Mouse (Mus musculus) Patski (cell line): ENCODE measurements at regions not wholly inside any gene's neighbourhood (a gene's known extent, or its start where the extent isn't known, plus 50 kb on each side); places are given as distances from the start of the nearest gene placed in this dataset.

Source experiments
- ATAC-seq: fragments of 100-300 bp; one replicate; pipeline ENCODE4 v1.8.0; 2021
- CTCF ChIA-PET: fragments of 350-600 bp; sonication (Branson Sonifier 250); formaldehyde crosslinking; loops from one replicate; lab custom pipeline; 2022; ENCODE audit warnings: inconsistent platforms; lab: Charles Lee
- POLR2A ChIA-PET: fragments of 350-600 bp; sonication (Branson Sonifier 250); formaldehyde crosslinking; loops from one replicate; lab custom pipeline; 2022; ENCODE audit warnings: antibody characterized with exemption, inconsistent platforms; lab: Charles Lee
- DNase-seq: peaks from one replicate; pipeline ENCODE4 v3.0.0-alpha.2; 2011; ENCODE audit warnings: low read depth, low spot score
- H3K27me3 ChIP-seq: fragments of 371-371 bp; one replicate; pipeline ENCODE4 v1.5.1; 2021
- CTCF ChIP-seq: fragments of 100-300 bp; IDR thresholded peaks from one replicate; pipeline ENCODE4 v1.5.1; 2021
- in situ Hi-C: fragments of 300-500 bp; cut with MboI; formaldehyde crosslinking; loops from 3 replicates; pipeline ENCODE4 v1.11.1; 2018; ENCODE audit warnings: low pct_unique_long_range_greater_than_20kb, mixed read lengths

GRCm38 (mm10) chr3:124240936-124241733, 79.5 kb upstream of the Tram1l1 start:
- POLR2A ChIA-PET, result no interaction called here
- H3K27me3 ChIP-seq, result no peaks in the 10 kb centered on the region
- ATAC-seq (no peak), DNase-seq (no peak)
- TF ChIP-seq CTCF, result no peak
- in situ Hi-C loops, result no loop called here
- CTCF ChIA-PET, result no interaction called here

- in situ Hi-C loops, result no loop called here
- POLR2A ChIA-PET, result no interaction called here
- no peaks in the 10 kb centered on the region for H3K27me3 ChIP-seq
- DNase-seq, result no peak
- TF ChIP-seq CTCF, result no peak
- ATAC-seq, result no peak
- CTCF ChIA-PET, result no interaction called here
Observed at GRCm38 (mm10) chr3:124241734-124242006, 79.0 kb upstream of the Tram1l1 start.

- in situ Hi-C loops, result loop anchor here (25.0 kb wide), 1 partner anchor 875 kb away; the partner anchor contains the start of gene Mettl14
- ChIA-PET CTCF (no interaction called here), POLR2A (no interaction called here)
Observed at GRCm38 (mm10) chr3:124262150-124262549, 58.5 kb upstream of the Tram1l1 start.

DNA sequence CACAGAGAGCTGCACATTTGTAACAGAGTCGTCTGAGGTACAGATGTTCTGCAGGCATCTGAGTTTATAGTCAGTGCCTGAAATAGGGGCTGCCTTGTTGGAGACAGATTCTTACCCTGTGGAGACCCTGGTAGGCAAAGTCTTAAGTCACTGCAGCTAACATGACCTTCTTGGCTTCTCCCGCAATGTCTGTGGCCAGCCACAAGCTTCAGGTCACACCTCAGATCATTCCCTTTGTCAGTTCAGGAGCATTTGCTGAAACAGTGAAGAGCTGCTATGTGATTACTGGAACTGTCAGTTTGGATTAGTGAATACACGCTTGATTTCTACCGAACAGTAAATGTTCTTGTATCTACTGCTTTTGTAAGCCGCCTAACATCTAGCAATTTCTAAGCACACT, 53.8 kb upstream of the Tram1l1 start:
- TF ChIP-seq CTCF, result no peak
- in situ Hi-C loops, result loop anchor here (25.0 kb wide), 1 partner anchor 880 kb away; the partner anchor contains the start of gene Mettl14
- POLR2A ChIA-PET, result no interaction called here
- ATAC-seq (no peak), DNase-seq (no peak)
- H3K27me3 ChIP-seq, result peaks cover 10% of the 10 kb centered on the region
- CTCF ChIA-PET, result interaction anchor here (1.5 kb wide), 1 partner anchor 9 kb away, joined by 5 read pairs; no protein-coding TSS in a partner anchor

More at GRCm38 (mm10) chr3:124262150-124262549, 58.5 kb upstream of the Tram1l1 start:
- ATAC-seq (no peak), DNase-seq (no peak)
- H3K27me3 ChIP-seq, result peaks cover 7% of the 10 kb centered on the region
- TF ChIP-seq CTCF, result no peak

DNA sequence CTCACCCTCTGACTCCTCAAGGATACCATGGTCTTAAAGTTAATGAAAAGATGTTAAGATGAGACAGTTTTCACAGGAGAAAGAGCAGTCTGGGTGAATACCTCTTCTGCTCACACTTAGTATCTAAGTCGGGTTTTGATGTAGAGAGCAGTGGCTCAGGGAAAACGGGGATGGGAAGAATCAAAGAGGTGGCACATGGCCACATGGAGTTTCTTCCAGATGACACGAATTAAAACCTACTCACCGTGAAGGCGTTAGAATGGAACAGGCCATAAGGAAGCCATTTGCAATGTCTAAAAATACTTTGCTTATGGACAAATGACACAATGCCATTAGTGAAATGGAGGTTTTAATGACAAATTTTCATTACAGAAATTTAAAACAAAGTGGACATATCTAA, 50.1 kb upstream of the Tram1l1 start:
- in situ Hi-C loops, result loop anchor here (5.0 to 25.0 kb wide), 3 partner anchors 314 to 883 kb away; partner anchors contain the start of genes 1700003H04Rik, Mettl14 and Ndst3
- DNase-seq (no peak), ATAC-seq (no peak)
- H3K27me3 ChIP-seq, result peaks cover 5% of the 10 kb centered on the region
- CTCF ChIA-PET, result interaction anchor here (1.7 kb wide), 1 partner anchor 25 kb away, joined by 4 read pairs; no protein-coding TSS in a partner anchor
- POLR2A ChIA-PET, result no interaction called here
- no peak for TF ChIP-seq CTCF
